Mouse (Mus musculus): ENCODE results near the gene Ctnnd2. TPM values are rescaled to one million over a fixed set of nuclear protein-coding genes. Genes with fewer than 3 reads are reported as not detected.

The Ctnnd2 gene
- polyA plus RNA-seq, 1 experiment from 2014 or later, result 81.5 TPM

DNA sequence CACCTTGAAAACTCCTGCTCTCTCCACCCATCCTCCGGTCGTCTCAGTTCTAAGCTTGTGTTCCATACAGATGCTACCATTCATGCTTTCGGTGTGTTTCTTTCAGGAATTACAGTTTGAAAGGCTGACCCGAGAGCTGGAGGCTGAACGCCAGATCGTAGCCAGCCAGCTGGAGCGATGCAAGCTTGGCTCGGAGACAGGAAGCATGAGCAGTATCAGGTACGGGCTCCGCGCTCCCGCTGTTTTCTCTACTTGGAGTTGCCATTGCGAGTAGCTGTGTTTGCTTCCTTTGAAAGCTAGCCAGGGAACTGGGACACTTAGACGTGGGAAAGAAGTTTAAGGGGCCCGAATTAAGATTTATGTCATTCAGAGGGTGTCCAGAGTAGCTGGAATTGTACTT, 308.3 kb downstream of the Ctnnd2 start:
- H3K9ac ChIP-seq (replicated peaks; ENCODE audit: low read depth, low read length), result no peak overlapping the region
- H3K9me3 ChIP-seq (ENCODE audit: control insufficient read depth, low read length), result no peaks in the 10 kb centered on the region
- H3K27me3 ChIP-seq (ENCODE audit: control insufficient read depth, insufficient read depth, low read length), result no peaks in the 10 kb centered on the region
- H3K36me3 ChIP-seq (ENCODE audit: control insufficient read depth, insufficient read depth, low read length), result no peaks in the 10 kb centered on the region
- WGBS, result 56% methylated on average over 15 of the region's 15 CpGs
- no peaks in the 10 kb centered on the region for H3K4me1 ChIP-seq (ENCODE audit: control insufficient read depth, insufficient read depth, low read length)
- ATAC-seq (ENCODE audit: low read depth), result peak; percentile 49; the same call in 1 of the 2 replicates
- no peak overlapping the region for H3K4me2 ChIP-seq (ENCODE audit: low read depth, low read length)
- no peak overlapping the region for H3K27ac ChIP-seq (ENCODE audit: low read depth, low read length)
- no peak overlapping the region for H3K4me3 ChIP-seq (ENCODE audit: low read depth, low read length)

DNA sequence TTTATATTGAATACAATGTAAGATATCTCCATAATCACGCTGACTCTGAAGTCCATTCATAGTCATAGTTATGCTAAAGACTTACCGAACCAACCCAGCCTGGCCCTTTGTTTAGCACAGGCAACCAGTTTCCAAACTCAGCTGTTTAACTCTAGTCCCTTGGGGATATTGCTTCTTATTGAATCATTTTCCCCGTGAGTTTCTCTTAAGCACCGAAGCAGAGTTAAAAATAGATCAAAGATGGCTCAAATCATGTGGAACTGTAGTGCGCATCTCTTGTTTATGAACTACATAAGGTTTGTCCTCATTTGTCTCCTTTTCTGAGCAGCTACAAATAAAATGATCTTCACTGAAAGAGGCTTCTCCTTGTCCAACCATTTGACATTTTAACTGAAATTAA, 334.1 kb downstream of the Ctnnd2 start:
- ATAC-seq (ENCODE audit: low read depth), result no peak
- 49% methylated on average over 5 of the region's 5 CpGs for whole genome bisulfite sequencing
- Histone ChIP-seq H3K9me3 (ENCODE audit: control insufficient read depth, low read length) (no peaks in the 10 kb centered on the region), H3K9ac (replicated peaks; ENCODE audit: low read depth, low read length) (no peak overlapping the region), H3K4me2 (ENCODE audit: low read depth, low read length) (no peak overlapping the region), H3K36me3 (ENCODE audit: control insufficient read depth, insufficient read depth, low read length) (no peaks in the 10 kb centered on the region), H3K27me3 (ENCODE audit: control insufficient read depth, insufficient read depth, low read length) (no peaks in the 10 kb centered on the region), H3K27ac (ENCODE audit: low read depth, low read length) (no peak overlapping the region), H3K4me1 (ENCODE audit: control insufficient read depth, insufficient read depth, low read length) (no peaks in the 10 kb centered on the region), H3K4me3 (ENCODE audit: low read depth, low read length) (no peak overlapping the region)

DNA sequence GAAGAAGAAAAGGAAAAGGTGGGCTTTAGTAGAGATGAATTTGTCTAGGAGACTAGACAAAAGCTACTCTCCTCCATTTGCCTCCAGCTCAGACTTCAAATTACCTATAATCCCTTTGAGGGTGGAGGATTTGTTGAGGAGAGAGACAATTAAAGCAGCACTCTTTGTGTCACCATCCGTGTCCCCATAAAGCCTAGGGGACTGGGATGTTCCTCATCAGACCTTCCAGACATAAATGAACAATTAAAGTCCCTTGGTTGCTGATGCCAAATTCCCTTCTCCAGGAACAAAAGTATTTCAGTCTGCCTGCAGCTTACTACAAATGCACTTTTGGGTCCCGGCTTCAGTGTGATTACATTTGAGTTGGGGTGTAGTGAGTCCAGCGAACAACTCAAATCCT, 340.1 kb downstream of the Ctnnd2 start:
- Histone ChIP-seq H3K27ac (ENCODE audit: low read depth, low read length) (peak overlapping the region; percentile 22; the same call in 1 of the 2 replicates), H3K9ac (replicated peaks; ENCODE audit: low read depth, low read length) (no peak overlapping the region), H3K4me2 (ENCODE audit: low read depth, low read length) (no peak overlapping the region), H3K9me3 (ENCODE audit: control insufficient read depth, low read length) (no peaks in the 10 kb centered on the region), H3K36me3 (ENCODE audit: control insufficient read depth, insufficient read depth, low read length) (no peaks in the 10 kb centered on the region), H3K4me3 (ENCODE audit: low read depth, low read length) (no peak overlapping the region), H3K4me1 (ENCODE audit: control insufficient read depth, insufficient read depth, low read length) (peaks cover 10% of the 10 kb centered on the region; the same call in 1 of the 2 replicates), H3K27me3 (ENCODE audit: control insufficient read depth, insufficient read depth, low read length) (no peaks in the 10 kb centered on the region)
- 35% methylated on average over 3 of the region's 3 CpGs for WGBS
- ATAC-seq (ENCODE audit: low read depth), result no peak

GRCm38 (mm10) chr15:30513122-30513521, 340.7 kb downstream of the Ctnnd2 start:
- no peaks in the 10 kb centered on the region for H3K36me3 ChIP-seq (ENCODE audit: control insufficient read depth, insufficient read depth, low read length)
- H3K27ac ChIP-seq (ENCODE audit: low read depth, low read length), result no peak overlapping the region
- H3K4me1 ChIP-seq (ENCODE audit: control insufficient read depth, insufficient read depth, low read length), result peaks cover 10% of the 10 kb centered on the region; the same call in 1 of the 2 replicates
- H3K9ac ChIP-seq (replicated peaks; ENCODE audit: low read depth, low read length), result no peak overlapping the region
- H3K4me3 ChIP-seq (ENCODE audit: low read depth, low read length), result no peak overlapping the region
- H3K4me2 ChIP-seq (ENCODE audit: low read depth, low read length), result no peak overlapping the region
- no peaks in the 10 kb centered on the region for H3K27me3 ChIP-seq (ENCODE audit: control insufficient read depth, insufficient read depth, low read length)
- H3K9me3 ChIP-seq (ENCODE audit: control insufficient read depth, low read length), result no peaks in the 10 kb centered on the region
- ATAC-seq (ENCODE audit: low read depth), result peak; percentile 39; the same call in 1 of the 2 replicates

DNA sequence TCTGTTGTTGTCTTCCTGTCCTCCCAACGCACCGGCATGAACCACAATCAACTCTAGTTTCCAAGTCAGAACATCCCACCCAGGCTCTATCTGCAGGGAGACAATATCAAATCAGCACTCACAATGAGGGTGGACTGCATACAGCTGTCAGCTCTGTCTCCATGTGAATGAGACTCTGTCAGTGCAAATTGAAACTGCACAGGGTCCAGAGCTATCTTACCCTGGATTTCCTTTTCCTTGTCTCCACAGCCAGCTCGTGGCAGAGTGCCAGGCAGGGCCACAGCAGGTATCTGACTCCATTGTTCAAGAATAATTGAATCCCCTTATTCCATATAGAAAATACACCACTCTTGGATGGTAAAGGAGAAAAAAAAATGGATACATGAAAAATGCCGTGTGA, 343.0 kb downstream of the Ctnnd2 start:
- no peaks in the 10 kb centered on the region for H3K9me3 ChIP-seq (ENCODE audit: control insufficient read depth, low read length)
- H3K4me2 ChIP-seq (ENCODE audit: low read depth, low read length), result no peak overlapping the region
- no peaks in the 10 kb centered on the region for H3K27me3 ChIP-seq (ENCODE audit: control insufficient read depth, insufficient read depth, low read length)
- H3K27ac ChIP-seq (ENCODE audit: low read depth, low read length), result 0 out of 2 replicates have a peak overlapping the region, but pooled peaks have one; percentile 4
- 62% methylated on average over 4 of the region's 4 CpGs for WGBS
- H3K4me1 ChIP-seq (ENCODE audit: control insufficient read depth, insufficient read depth, low read length), result peaks cover 10% of the 10 kb centered on the region; the same call in 1 of the 2 replicates
- no peaks in the 10 kb centered on the region for H3K36me3 ChIP-seq (ENCODE audit: control insufficient read depth, insufficient read depth, low read length)
- no peak overlapping the region for H3K4me3 ChIP-seq (ENCODE audit: low read depth, low read length)
- ATAC-seq (ENCODE audit: low read depth), result no peak
- no peak overlapping the region for H3K9ac ChIP-seq (replicated peaks; ENCODE audit: low read depth, low read length)

DNA sequence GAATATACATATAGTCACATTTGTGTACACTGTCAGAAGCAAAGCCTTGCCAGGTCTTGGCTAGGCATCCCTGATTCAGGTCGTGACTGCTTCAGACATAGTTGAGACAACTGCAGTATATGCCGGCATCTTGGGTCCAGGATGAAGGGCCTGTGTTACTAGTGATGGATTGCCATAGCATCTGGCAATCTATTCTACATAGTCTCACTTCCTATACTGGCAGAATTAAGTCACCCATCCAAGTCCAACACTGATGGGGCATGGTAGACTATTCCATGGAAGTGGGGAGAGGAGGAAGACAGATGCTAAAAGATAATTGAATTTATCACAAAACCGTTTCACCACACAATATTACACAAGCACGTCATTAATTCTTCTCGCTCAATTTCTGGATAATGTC, 369.1 kb downstream of the Ctnnd2 start:
- Histone ChIP-seq H3K27ac (ENCODE audit: low read depth, low read length) (no peak overlapping the region), H3K9me3 (ENCODE audit: control insufficient read depth, low read length) (no peaks in the 10 kb centered on the region), H3K36me3 (ENCODE audit: control insufficient read depth, insufficient read depth, low read length) (no peaks in the 10 kb centered on the region), H3K4me2 (ENCODE audit: low read depth, low read length) (no peak overlapping the region), H3K4me1 (ENCODE audit: control insufficient read depth, insufficient read depth, low read length) (no peaks in the 10 kb centered on the region), H3K4me3 (ENCODE audit: low read depth, low read length) (no peak overlapping the region), H3K9ac (replicated peaks; ENCODE audit: low read depth, low read length) (no peak overlapping the region), H3K27me3 (ENCODE audit: control insufficient read depth, insufficient read depth, low read length) (no peaks in the 10 kb centered on the region)
- no peak for ATAC-seq (ENCODE audit: low read depth)
- WGBS, result 75% methylated on average over 5 of the region's 5 CpGs

DNA sequence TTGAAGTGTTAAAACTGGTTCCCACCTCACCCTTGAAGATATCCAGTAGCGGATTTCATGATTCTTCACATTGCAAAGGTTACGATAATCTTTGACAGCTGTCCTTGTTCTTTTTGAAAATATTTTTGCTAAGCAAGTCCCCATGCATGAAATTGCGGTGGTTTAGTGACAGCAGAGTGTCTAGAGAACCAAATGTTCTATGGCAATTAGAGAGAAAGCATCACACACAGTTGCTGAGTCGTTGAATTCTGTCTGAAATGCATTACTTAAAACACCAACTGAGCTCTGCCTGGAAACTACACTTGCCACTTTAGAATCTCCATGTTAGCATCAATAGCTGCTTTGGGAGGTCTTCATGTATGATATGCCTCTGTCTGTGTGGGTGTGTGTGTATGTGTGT, 375.9 kb downstream of the Ctnnd2 start:
- H3K9me3 ChIP-seq (ENCODE audit: control insufficient read depth, low read length), result no peaks in the 10 kb centered on the region
- no peak overlapping the region for H3K27ac ChIP-seq (ENCODE audit: low read depth, low read length)
- no peaks in the 10 kb centered on the region for H3K27me3 ChIP-seq (ENCODE audit: control insufficient read depth, insufficient read depth, low read length)
- no peak for ATAC-seq (ENCODE audit: low read depth)
- H3K36me3 ChIP-seq (ENCODE audit: control insufficient read depth, insufficient read depth, low read length), result no peaks in the 10 kb centered on the region
- no peaks in the 10 kb centered on the region for H3K4me1 ChIP-seq (ENCODE audit: control insufficient read depth, insufficient read depth, low read length)
- 78% methylated on average over 4 of the region's 4 CpGs for WGBS
- H3K9ac ChIP-seq (replicated peaks; ENCODE audit: low read depth, low read length), result no peak overlapping the region
- no peak overlapping the region for H3K4me3 ChIP-seq (ENCODE audit: low read depth, low read length)
- no peak overlapping the region for H3K4me2 ChIP-seq (ENCODE audit: low read depth, low read length)

DNA sequence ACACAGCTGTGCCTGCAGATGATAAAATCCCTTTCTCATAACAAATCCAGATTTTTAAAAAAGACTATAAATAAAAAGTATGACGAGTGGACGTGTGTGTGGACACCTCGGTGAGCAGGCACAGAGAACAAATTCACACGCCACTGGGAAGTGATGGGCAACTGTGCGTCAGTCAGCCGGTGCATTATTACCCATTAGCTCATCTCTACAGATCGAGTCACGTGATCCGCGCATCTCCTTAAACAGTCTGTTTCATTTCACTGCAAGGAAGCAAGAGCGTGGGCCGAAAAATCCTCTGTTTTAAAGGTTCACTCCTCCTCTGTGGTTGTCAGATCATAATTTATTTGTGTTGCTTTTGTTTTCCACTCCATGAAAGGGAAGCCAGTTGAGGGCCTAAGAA, 378.6 kb downstream of the Ctnnd2 start:
- 73% methylated on average over 12 of the region's 12 CpGs for WGBS
- H3K27me3 ChIP-seq (ENCODE audit: control insufficient read depth, insufficient read depth, low read length), result no peaks in the 10 kb centered on the region
- peak; percentile 51; the same call in 1 of the 2 replicates for ATAC-seq (ENCODE audit: low read depth)
- H3K9ac ChIP-seq (replicated peaks; ENCODE audit: low read depth, low read length), result no peak overlapping the region
- no peak overlapping the region for H3K27ac ChIP-seq (ENCODE audit: low read depth, low read length)
- no peak overlapping the region for H3K4me3 ChIP-seq (ENCODE audit: low read depth, low read length)
- H3K4me1 ChIP-seq (ENCODE audit: control insufficient read depth, insufficient read depth, low read length), result no peaks in the 10 kb centered on the region
- H3K9me3 ChIP-seq (ENCODE audit: control insufficient read depth, low read length), result no peaks in the 10 kb centered on the region
- H3K36me3 ChIP-seq (ENCODE audit: control insufficient read depth, insufficient read depth, low read length), result no peaks in the 10 kb centered on the region
- no peak overlapping the region for H3K4me2 ChIP-seq (ENCODE audit: low read depth, low read length)

GRCm38 (mm10) chr15:30553910-30554406, 381.6 kb downstream of the Ctnnd2 start:
- 92% methylated on average over 2 of the region's 2 CpGs for WGBS
- Histone ChIP-seq H3K4me2 (ENCODE audit: low read depth, low read length) (no peak overlapping the region), H3K4me3 (ENCODE audit: low read depth, low read length) (no peak overlapping the region), H3K4me1 (ENCODE audit: control insufficient read depth, insufficient read depth, low read length) (no peaks in the 10 kb centered on the region), H3K27ac (ENCODE audit: low read depth, low read length) (no peak overlapping the region), H3K27me3 (ENCODE audit: control insufficient read depth, insufficient read depth, low read length) (no peaks in the 10 kb centered on the region), H3K36me3 (ENCODE audit: control insufficient read depth, insufficient read depth, low read length) (no peaks in the 10 kb centered on the region), H3K9ac (replicated peaks; ENCODE audit: low read depth, low read length) (no peak overlapping the region), H3K9me3 (ENCODE audit: control insufficient read depth, low read length) (no peaks in the 10 kb centered on the region)
- no peak for ATAC-seq (ENCODE audit: low read depth)
